12 mouse cellular contexts compared by ENCODE assay signal in the genomic region with DNA sequence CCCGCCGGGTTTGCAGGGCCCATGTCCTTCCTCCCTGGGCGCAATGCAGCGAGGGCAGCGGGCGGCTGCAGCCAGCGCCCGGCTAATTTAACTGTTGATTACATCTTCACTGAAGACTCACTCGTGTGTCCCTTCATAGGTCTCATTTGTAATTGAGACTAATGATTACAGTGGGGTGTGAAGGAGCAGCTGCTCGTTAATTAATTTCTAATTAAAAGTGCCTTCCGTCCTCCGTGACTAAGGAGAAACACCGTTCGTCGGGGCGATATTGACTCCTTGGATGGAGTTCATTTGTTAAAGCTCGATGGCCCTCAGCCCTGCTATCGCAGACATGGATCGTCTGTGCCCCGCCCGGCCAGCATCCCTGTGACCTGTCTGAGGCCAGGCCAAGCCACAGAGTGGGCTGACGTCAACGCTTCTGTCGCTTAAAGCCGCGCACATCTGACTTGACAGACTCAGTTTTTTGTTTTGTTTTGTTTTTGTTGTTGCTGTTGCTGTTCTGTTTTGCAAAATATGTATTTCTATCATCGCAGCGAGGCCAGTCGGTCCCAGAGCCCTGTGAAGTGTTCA. TPM values are rescaled to one million over a fixed set of nuclear protein-coding genes. Genes with fewer than 3 reads are reported as not detected.
A peak's percentile ranks its signal among the peaks of the same experiment; 100 is the strongest.
DNase-seq lines count a peak whose midpoint lies in the region; ATAC-seq and TF ChIP-seq lines count a peak whose summit lies in the region.
"Had no signal": no experiment of that assay in that cellular context is flagged by ENCODE, and none has a peak within 500 bp of the region (broad histone marks: within the 10 kb centered on the region; RNA-seq: fewer than 3 reads in every experiment).

No protein-coding gene starts in this region.

- H3K36me3 ChIP-seq in kidney, embryonic 16.5 days (ENCODE audit: insufficient read depth, low read length) = no peaks in the 10 kb centered on the region
- no peaks in the 10 kb centered on the region for H3K36me3 ChIP-seq in kidney, adult 2 months (ENCODE audit: control insufficient read depth, insufficient read depth, low read length)
- H3K36me3 ChIP-seq in midbrain, embryonic 14.5 days (ENCODE audit: control insufficient read depth, insufficient read depth, low read length) = no peaks in the 10 kb centered on the region
- H3K36me3 ChIP-seq: G1E had no signal

- H3K9ac ChIP-seq in kidney, embryonic 16.5 days (replicated peaks; ENCODE audit: low read length) = no peak overlapping the region
- no peak overlapping the region for H3K9ac ChIP-seq in midbrain, embryonic 14.5 days (replicated peaks; ENCODE audit: low read length)

- WGBS in kidney, embryonic 16.5 days = 5% methylated on average over 29 of the region's 29 CpGs
- 24% methylated on average over 29 of the region's 29 CpGs for WGBS in kidney, adult 2 months
- 4% methylated on average over 29 of the region's 29 CpGs for WGBS in midbrain, embryonic 14.5 days

- no peak for DNase-seq in kidney, adult 2 months
- peak; percentile 34 for DNase-seq in embryo, embryonic 9.5 days (ENCODE audit: extremely low spot score)
- peak; percentile 54 for DNase-seq in heart, postnatal 4 days
- peak; percentile 45 for DNase-seq in midbrain, embryonic 14.5 days
- DNase-seq in cerebellum, postnatal 4 days (ENCODE audit: low spot score in 2 of 2) = no peak
- DNase-seq in layer of hippocampus, postnatal 36 days = no peak
- DNase-seq in thymus, postnatal 4 days = no peak
- DNase-seq: right cerebral cortex, postnatal 4 days had no signal

- no peaks in the 10 kb centered on the region for H3K9me3 ChIP-seq in kidney, embryonic 16.5 days (ENCODE audit: low read length)
- no peaks in the 10 kb centered on the region for H3K9me3 ChIP-seq in midbrain, embryonic 14.5 days (ENCODE audit: control insufficient read depth, low read length)

- no peak for TF ChIP-seq POLR2A in kidney, adult 2 months (IDR thresholded peaks at IDR 0.05; ENCODE audit: low read depth, low read length)

- H3K4me3 ChIP-seq in kidney, embryonic 16.5 days (ENCODE audit: low read length) = peak overlapping the region; percentile 24
- H3K4me3 ChIP-seq in kidney, adult 2 months (ENCODE audit: insufficient read depth, low read depth, low read length) = no peak overlapping the region
- H3K4me3 ChIP-seq in midbrain, embryonic 14.5 days (replicated peaks; ENCODE audit: low read depth, low read length) = no peak overlapping the region

- TF ChIP-seq CTCF in kidney, adult 2 months (conservative IDR thresholded peaks at IDR 0.05; ENCODE audit: insufficient read depth, insufficient read length, low read depth, low read length) = no peak

- H3K4me2 ChIP-seq in kidney, embryonic 16.5 days (replicated peaks; ENCODE audit: low read depth, low read length) = peak overlapping the region; percentile 43; the same call in 1 of the 2 replicates
- peak overlapping the region; percentile 41 for H3K4me2 ChIP-seq in midbrain, embryonic 14.5 days (ENCODE audit: low read length)

- H3K27me3 ChIP-seq in kidney, embryonic 16.5 days (ENCODE audit: insufficient read depth, low read length) = peaks cover 98% of the 10 kb centered on the region
- H3K27me3 ChIP-seq in kidney, adult 2 months (replicated peaks; ENCODE audit: control insufficient read depth, insufficient read depth, low read length) = peaks cover 6% of the 10 kb centered on the region; the same call in 1 of the 2 replicates
- H3K27me3 ChIP-seq in midbrain, embryonic 14.5 days (ENCODE audit: control insufficient read depth, insufficient read depth, low read length) = peaks cover 97% of the 10 kb centered on the region

- peak; percentile 14; the same call in 1 of the 2 replicates for ATAC-seq in kidney, embryonic 16.5 days (ENCODE audit: low FRiP score, low TSS enrichment)
- ATAC-seq in midbrain, embryonic 14.5 days (ENCODE audit: low FRiP score, low TSS enrichment) = no peak

- H3K4me1 ChIP-seq in kidney, embryonic 16.5 days (ENCODE audit: insufficient read depth, low read length) = peaks cover 37% of the 10 kb centered on the region
- H3K4me1 ChIP-seq in kidney, adult 2 months (ENCODE audit: control insufficient read depth, insufficient read depth, low read length) = no peaks in the 10 kb centered on the region
- H3K4me1 ChIP-seq in midbrain, embryonic 14.5 days (ENCODE audit: control insufficient read depth, insufficient read depth, low read length) = peaks cover 27% of the 10 kb centered on the region

- no peak overlapping the region for H3K27ac ChIP-seq in kidney, embryonic 16.5 days (ENCODE audit: low read length)
- H3K27ac ChIP-seq in kidney, adult 2 months (ENCODE audit: insufficient read depth, low read depth, low read length) = no peak overlapping the region
- H3K27ac ChIP-seq in midbrain, embryonic 14.5 days (replicated peaks; ENCODE audit: low read depth, low read length) = no peak overlapping the region

RNA-seq across cellular contexts. Expression of a gene that starts 4.0 kb away (rescaled TPM):
- polyA plus RNA-seq in kidney, embryonic 16.5 days (2015; fragmentation: Nextera tagmentation; extraction: Ambion mirVana) = 0.30 and 0.42 TPM in 2 replicates
- polyA plus RNA-seq in kidney, adult 2 months (2012; rRNA removed) = 0.16 and 0.26 TPM in 2 replicates
- 10 to 100 TPM; 53.3 to 64.3 TPM for total RNA-seq in heart, postnatal 4 days (2021)
- 2.3 and 3.0 TPM in 2 replicates for polyA plus RNA-seq in midbrain, embryonic 14.5 days (2014; fragmentation: Nextera tagmentation; extraction: Ambion mirVana)
- total RNA-seq in layer of hippocampus, postnatal 36 days (2021) = not detected
- total RNA-seq: G1E; left cerebral cortex, postnatal 36 days; monocyte, adult 5-6 weeks had no signal
- polyA plus RNA-seq: G1E had no signal

Comparison
In these comparisons a context has a peak if more than half of its experiments do, and no peak if none do; other contexts are left out.
1. DNase-seq: peak in embryo, embryonic 9.5 days (single experiment), heart, postnatal 4 days (single experiment) and midbrain, embryonic 14.5 days (single experiment); none in kidney, adult 2 months (single experiment), cerebellum, postnatal 4 days (0 of 2), layer of hippocampus, postnatal 36 days (0 of 2) and thymus, postnatal 4 days (single experiment).